Mouse (Mus musculus) c-Kit-negative CD71-positive TER-119-positive erythroid progenitor cells, embryonic 14.5 days (primary cell): ENCODE data around the gene Nlrx1.

ENCODE experiments used
- DNase-seq: peaks from one replicate; pipeline ENCODE4 v3.0.0-alpha.2; 2013; ENCODE audit warnings: low read depth, low spot score

Gene Nlrx1

DNA sequence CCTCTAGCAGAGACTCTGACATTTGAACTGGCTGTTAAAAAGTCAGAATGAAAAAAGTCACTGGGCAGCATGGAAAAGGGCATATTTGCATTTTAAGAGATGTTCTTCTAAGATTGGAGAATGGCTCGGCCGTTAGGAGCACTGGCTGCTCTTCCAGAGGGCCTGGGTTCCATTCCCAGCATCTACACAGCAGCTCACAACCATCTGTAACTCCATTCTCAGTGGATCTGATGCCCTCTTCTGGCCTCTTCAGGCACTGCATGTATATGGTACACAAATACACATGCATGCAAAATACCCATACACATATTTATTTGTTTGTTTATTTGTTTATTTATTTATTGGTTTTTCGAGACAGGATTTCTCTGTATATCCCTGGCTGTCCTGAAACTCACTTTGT, 678 bp upstream of the Nlrx1 start:
- peak; percentile 54 for DNase-seq

DNA sequence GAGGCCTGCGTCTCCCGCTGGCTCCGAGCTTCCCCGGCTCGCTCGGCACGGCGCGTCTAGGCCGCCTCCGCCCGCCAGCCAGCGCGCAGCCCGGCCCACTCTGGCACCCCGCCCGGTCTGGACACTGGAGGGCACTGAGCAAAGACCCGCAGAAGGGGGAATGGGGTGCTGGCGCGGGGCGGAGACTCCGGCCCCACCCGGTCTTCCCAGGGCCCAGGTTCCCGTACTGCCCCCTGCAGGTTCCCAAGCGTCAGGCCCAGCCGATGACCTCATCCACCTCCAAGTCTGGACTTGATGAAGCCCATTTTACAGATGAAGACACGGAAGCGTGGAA, 405 bp downstream of the Nlrx1 start:
- DNase-seq, result peak; percentile 61

DNA sequence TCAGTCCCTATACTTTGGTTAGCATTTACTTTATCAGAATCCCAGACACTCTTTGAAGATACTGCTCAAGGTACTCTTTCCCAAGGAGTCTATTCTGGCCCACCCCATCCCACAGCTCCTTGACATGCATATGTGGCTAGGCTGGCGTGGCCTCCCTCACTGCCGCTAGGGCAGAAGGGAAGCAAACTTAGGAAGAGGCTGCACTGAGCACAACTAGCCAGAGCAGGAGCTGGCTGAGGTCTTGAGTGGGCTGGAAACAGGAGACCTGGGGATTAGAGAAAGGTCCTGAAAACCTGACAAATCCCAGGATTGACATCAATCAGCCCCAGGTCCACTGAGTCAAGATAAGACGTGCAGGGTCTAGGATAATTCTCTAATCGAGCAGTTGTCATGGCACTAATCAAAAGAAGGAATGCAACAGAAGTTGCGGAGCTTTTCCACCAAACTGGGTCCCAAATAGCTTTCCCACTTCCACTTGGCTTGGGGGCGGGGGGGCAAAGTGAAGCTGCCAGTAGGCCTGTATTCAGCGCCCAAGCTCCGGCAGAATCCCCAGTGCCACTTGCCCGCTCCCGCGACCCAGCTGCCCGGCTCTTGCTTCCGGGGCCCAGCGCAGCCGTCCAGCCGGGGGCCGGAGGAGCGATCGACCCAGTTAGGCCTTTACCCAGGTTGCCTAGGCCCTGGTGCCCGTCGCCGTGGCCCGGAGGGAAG, 926 bp downstream of the Nlrx1 start:
- DNase-seq, result no peak

DNA sequence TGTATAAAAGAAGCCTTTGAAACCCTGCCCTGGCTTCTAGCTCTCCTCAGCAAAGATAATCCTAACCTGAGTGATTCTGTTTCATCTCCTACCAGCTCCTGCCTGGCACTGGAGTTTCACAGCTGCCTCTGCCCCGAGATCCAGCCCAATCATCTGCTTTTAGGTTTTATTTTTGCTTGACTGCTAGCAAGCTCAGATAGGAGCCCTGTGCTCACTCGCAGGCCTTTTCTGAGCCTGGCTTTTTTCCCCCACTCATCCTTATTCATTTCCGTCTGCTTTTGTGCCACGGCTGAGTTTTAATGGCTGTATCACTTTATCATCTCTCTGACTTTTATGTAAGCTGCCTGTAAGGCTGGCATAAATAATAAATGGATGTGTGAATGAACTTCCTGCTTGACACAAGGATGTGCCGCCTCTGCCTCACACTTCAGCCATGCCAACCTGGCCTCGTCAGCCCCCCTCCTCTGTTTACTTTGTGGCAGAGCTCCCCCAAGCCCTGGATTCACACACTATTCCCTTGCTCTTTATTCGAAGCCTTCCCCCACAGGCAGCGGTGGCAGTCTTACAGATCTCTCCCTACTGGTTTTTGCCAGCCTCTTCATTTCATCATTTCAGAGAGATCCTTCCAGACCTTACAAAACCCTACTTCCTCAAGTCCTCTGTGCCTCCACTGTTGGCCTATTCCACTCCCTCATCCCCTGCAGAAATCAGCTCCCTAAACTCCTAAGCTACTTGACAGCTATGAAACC, 1.7 kb downstream of the Nlrx1 start:
- no peak for DNase-seq

DNA sequence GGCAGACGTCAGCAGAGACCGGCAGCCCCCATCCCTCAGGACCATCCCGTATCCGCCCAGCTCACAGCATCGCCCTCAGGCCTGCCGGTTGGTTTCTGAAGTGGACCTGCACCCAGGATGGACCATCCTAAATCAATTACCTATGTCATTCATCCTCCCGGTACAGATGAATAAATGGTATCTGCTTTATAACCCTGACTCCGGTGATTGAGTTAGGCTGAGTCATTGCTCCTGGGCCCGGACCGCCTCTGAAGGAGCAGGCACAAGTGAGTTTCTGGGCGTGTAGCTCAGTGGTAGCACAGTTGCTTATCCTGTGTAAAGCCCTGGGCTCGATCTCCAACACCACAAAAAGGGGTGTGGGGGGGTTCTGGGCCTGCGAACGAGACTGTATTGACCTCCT, 7.0 kb downstream of the Nlrx1 start:
- no peak for DNase-seq

DNA sequence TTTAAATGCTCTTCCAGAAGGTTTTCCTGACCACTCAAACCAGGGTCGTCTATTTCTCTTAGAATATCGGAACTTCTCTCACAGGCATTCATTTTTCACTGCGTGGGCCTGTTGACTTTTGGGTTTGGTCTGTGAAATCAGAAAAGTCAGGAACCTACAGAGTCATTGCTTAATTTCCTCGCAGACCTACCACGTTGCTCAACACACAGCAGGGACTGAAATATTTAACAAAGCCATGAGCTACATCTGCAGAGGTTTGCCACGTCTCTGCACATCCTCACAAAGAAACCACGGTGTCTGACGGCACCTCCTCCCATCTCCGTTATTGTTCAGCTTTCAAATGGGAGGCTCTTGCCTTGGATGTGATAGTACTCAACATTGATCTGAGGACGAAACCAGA, 9.4 kb downstream of the Nlrx1 start:
- no peak for DNase-seq

DNA sequence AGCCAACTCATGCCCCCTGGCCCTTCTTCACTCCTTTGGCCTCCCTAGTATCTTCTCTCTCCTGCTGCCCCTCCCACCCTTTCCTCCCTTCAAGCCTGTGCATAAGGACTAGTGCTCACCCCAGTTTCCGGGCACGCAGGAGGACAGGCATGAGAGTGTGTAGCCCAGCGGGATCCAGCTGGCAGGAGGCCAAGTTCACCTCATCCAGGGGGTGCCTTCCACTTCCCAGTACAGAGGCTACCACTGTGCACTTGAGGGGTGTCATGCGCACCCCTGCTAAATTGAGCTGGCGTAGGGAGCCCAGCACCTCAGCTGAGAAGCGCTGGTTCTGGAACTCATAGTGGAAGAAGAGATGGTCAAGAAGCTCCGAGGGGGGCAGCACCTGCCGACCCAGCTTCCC, 12.2 kb downstream of the Nlrx1 start:
- no peak for DNase-seq

DNA sequence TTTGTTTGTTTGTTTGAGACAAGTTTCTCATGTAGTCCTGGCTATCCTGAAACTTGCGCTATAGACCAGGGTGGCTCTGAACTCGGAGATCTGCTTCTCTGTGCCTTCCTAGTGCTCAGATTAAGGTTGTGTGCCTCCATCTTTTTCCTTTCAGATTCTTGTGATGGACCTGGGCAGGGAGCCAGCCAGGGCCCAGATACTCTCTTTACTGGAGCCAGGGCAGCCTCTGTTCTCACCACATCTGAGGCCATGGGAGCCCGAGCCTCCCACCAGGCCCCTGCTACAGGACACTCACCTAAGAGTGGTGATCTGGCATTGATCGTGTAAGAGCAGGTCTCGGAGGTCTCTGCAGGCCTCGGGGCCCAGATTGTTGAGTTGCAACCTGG, 13.3 kb downstream of the Nlrx1 start:
- DNase-seq, result no peak

DNA sequence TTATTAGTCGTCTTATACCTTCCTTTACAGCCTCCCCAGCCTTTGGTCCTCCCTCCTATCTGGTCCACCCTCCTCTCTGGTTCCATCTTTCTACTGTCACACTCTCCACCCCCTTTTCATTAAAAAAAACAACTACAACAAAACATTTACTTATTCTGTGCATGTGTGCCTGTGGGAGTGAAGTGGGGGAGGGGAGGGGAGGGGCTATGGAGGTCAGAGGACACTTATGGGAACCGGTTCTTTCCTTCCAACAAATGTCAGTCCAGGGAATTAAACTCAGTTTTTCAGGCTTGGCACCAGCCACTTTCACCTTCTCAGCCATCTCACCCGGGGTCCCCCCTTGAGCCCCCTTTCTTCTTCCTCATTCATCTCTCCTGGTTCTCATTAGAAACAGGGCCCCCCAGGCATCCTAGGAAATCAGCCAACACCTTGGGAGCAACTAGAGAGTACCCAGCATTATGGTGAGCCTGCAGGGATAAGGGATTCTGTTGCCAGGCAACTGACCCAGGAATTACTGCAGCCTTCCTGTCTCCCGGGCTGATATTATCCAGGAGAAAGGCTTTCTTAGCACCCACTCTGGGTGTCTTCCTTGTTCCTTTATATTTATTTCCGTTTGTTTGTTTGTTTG, 13.8 kb downstream of the Nlrx1 start:
- DNase-seq, result no peak

DNA sequence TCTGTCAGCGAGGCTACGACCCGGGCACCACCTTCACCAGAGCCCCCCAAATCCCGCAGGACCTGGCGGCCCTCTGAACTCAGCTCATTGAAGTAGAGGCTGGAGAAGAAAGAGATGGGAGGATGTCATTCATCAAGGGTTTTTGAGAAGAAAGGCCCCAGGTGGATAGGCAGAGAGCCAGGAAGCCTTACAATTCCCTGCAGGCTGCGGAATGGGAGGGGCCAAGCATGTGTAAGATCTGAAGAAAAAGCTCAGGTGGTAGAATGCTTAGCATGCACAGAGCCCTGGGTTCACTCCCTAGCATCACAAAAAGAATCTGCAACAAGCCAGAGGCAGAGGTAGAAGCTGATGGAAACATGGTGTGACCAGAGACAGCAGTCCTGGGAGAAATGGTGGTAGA, 15.0 kb downstream of the Nlrx1 start:
- no peak for DNase-seq

DNA sequence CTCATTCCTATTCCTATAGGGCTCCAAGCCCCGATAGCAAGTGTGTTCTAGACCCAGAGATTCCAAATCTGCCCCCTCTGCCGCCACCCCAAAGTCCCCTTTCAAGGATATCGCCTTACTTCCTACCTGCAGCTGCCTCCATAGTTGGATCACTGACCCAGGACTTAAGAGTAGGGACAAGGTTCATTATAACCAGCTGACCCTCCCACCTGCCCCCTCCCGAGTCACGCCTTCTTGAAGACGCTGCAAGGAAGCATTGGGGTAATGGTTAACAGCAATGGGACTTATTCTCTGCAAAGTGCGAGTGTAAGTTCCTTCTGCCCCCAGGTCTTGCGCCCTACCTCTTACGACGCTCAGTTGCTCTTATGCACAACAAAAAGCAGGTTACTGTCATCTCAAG, 17.1 kb downstream of the Nlrx1 start, which contains the start of gene Pdzd3:
Gene Pdzd3, minus strand, starts transcription at position 158 of the 400 bp plus-strand sequence.
- no peak for DNase-seq

DNA sequence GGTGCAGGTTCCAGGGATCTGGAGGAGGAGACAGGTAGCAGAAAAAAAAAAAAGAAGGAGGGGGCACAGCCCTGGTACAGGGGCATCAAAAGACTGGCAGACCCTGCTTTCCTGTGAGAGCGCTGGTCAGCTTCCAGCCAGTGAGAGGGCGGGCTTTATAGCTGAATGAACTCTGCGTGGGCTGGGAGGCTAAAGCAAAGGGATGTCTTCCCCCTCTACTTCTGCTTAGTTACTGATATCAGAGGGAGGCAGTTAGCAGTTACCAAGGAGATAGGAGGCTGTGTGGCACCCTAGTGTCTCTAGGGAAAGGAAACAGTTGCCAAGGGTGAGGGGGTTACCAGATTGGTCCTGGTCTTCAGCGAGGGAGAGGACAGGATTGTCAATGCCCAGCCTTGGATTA, 18.0 kb downstream of the Nlrx1 start:
- DNase-seq, result no peak

DNA sequence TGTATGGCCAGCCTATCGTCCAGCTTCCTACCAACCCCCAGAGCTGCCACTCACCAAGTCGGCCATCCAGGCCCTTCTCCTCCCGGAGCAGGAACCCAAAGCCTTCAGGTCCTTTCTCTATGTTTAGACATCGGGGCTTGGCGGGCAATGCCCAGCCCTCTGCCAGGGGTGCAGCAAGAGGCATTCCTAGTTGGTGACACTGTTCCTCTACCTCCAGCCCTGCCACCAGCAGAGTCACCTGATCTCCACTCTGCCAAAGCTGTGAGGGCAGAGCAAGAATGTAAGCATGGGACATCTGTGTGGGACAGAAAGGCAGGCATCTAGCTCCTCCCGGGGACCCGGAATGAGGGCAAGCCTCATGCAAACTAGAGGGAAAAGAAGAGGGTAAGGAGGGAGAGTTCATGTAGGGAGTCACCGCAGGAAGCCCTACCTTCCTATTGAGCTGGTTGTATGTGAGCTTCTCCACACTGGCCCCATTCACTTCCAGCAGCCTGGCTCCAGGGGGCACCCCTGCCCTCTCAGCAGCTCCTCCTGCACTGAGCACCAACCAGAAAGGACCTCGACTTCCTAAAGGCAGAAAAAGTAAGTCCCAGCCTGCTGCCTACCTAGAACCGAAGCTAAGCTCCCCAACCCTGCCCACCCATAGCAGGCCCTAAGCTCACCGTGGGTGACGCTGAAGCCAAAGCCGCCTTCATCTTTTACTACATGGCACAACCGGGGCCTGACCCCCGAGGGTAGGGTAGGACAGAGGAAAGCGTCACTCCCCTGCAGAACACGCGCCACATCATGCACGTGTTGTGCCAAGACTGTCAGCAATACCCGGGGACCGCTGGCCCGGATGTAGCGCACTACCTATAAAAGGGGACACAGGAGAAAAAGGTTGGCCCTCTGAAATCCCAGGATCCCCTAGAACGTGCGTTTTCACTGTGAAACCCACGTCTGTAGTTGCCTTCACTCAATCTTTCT, 18.9 kb downstream of the Nlrx1 start:
- no peak for DNase-seq

DNA sequence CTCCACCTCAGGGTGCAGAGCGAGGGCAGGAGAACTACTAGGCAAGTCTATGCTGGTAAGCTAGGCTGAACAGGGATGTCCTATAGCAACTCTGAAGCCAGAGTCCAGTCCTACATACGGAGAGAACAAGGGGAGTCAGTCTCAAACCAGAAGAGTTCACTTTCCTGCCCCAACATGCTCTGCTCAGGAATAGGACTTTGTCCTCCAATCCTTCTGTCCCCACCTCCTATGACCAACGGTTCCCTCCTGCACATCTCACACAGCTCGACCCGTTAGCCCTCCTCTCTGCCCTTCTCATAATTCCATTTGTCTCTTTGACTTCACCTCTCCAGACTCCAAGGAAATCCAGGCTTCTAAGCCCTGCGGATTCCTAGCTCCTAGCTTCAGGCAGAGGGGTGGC, 20.5 kb downstream of the Nlrx1 start:
- DNase-seq, result no peak

DNA sequence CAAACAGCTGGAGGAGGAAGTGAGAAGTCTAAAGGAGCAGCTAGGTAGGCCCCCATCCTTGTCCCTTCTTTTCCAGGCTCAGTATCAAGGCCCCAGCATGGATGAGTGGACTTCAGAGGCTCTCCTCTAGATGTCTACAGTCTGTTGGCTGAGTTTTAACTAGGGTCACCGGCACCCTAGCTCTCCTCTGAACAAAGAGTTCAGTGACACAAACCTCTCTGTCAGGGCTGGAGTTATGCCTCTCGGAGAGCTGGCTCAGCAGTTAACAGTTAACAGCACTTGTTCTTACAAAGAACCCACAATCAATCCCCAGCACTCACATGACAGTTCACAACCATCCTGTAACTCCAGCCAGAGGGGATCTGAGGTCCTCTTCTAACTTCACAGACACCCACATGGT, 24.8 kb downstream of the Nlrx1 start:
- no peak for DNase-seq

DNA sequence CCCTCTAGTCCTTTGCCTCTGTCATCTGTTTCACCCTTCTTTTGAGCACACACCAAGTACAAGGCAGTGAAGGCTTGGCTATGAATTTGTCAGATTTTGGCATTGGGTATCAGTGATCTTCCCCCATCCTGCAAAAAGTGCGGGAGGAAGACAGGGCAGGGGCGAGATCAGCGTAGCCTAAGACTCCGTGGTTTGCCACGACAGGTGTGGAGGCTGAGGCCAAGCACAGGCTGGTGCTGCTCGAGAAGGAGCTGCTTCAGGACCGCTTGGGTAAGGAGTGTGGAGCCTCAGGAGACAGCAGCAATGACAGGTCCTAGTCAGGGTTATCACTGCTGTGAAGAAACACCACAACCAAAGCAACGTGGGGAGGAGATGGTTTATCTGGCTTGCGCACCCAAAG, 27.0 kb downstream of the Nlrx1 start:
- DNase-seq, result no peak

DNA sequence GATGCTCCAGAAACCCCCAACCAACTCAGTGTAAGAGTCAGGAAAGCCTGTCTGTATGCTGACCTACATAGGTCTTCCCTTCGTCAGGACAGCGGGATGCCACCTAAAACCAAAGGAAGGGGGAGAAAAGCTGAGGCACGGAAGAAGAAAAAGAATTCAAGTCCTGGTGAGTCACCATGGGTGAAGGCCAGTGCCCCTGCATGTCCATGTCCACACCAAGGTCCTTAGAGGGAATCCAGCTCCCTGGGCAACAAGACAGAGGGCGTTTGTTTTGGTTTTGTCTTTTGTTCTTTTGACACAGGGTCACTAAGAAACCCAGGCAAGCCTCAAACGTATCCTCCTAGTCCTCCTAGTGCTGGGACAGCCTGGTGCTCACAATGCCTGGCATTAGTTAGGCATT, 27.5 kb downstream of the Nlrx1 start:
- DNase-seq, result no peak

DNA sequence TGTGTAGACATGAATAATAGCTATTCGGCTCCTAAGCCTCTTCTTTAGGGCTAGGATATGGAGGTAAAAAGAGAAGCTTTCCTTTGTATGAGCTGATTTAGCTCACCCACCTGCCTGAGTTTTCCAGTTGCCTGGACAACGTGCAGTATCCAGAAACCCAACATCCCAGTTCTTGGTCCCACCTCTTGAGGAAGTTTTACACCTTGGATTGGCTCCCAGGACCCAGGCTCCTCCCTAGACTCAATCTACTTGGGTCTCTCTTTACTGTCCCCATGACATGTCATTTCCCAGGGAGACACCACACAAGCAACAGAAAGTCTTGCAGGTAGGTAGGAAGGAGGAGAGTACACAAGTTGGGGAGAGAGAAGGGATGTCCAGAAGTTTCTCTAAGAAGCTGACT, 28.0 kb downstream of the Nlrx1 start, which contains the start of gene Ccdc153:
Gene Ccdc153, plus strand, starts transcription at position 278 of the 400 bp plus-strand sequence.
- no peak for DNase-seq

DNA sequence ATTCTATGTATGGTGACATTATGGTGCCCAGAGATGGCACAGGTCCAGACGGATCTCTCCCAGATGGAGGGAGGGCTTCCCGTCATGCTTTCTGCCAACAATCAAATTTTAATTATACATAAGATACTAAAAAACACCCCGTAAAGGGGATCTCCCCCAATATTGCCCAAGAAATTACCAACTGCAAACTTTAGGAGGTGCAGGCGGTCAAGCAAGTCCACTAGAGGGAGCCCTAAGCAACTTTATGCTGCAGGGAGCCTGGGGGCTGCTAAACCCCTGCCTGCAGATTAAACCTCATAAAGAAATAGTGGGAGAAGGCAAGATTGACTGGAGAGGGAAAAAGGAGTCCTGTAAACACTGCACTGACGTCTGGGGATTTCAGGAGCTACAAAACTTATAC, 29.0 kb downstream of the Nlrx1 start:
- no peak for DNase-seq

DNA sequence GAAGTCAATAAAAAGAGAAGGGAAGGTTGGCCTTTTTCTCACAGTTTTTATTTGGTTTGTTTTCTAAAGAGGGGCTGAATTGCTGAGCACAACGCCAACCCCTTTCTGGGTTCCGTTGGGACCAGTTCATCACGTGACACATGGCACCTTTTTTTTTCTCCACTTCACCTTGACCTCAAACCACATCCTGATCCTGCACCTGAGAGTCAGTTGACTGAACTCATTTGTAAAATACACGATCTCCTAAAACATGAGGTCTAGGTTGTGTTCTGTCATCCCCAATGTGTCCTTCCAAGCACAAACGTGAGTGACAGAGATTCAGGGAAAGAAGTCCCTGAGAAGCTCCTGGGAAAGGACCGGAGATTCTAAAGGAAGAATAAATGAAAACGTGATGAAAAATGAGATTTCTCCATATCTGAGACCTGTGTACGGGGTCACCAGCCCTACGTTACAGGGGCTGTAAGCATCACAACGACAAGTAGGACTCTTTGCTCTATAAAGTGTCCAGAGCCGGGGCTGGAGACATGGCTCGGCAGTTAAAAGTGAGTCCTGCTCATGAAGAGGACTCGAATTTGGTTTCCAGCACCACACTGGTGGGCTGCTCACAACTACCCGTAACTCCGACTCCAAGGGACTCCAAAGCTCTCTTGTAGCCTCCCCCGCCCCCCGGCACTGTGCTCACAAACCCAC, 29.8 kb downstream of the Nlrx1 start:
- DNase-seq, result no peak

DNA sequence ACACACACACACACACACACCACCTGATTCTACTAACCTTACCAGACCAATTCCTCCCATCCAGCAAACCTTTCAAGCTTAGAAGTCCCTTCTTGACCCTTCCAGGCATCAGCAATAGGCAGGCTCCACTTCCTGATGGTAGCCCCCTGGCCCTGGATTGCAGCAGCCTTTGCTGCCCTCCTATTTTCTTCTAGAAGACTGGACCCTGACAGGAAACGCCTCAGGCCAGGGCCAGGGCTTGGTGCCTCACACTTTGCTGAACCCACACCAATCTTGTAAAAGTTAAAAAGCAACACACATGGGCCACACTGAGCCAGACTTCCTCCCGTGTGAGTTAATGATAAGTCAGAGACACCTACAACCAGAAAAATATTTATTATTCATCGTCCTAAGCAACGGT, 31.3 kb downstream of the Nlrx1 start:
- DNase-seq, result no peak
